Mouse (Mus musculus) gastrocnemius, postnatal 10 days (tissue): ENCODE data around the gene Pate3. TPM values are rescaled to one million over a fixed set of nuclear protein-coding genes. Genes with fewer than 3 reads are reported as not detected.
"Not testable (repeated sequence)": the region's sequence is repeated elsewhere in the genome, so short reads cannot be mapped to it uniquely, and the experiment has no call there.

Experiments used
- DNase-seq: peaks from one replicate; pipeline ENCODE4 v3.0.0; 2021; ENCODE audit warnings: mixed read lengths
- long read RNA-seq, 2 experiments: library from polyadenylated mRNA; stranded (forward); transcript quantifications; one replicate each; pipeline ENCODE4 v2.0.0; 2021
- total RNA-seq, 2 experiments: library from RNA; stranded (reverse); gene quantifications; 2 replicates each; pipeline ENCODE4 v1.2.3; 2021

The Pate3 gene
- total RNA-seq, result not detected
- long read RNA-seq, experiment 1, result 0 reads
- long read RNA-seq, experiment 2, result 0 reads

DNA sequence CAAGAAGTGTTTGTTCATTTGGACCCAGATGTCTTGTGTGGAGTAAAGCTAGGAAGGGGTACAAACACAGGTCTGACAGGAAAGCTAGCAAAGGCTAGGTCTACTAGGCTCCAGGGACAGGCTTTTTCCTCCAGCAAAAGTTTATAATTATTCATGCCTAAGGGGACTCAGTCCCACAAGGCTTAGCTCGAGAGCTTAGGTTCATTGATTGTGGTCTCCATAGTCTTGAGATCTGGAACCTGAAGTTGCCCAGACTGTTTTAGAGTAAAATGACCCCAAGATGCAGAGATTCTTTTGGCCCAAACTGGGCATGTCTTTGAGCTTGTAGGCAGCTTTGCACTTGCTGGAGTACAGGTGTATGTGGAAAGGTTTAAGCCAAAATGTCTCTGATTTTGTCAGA lies at the start of gene Pate3:
Pate3 (minus strand) TSS at position 101 of the 400 bp plus-strand sequence.
- no peak for DNase-seq

DNA sequence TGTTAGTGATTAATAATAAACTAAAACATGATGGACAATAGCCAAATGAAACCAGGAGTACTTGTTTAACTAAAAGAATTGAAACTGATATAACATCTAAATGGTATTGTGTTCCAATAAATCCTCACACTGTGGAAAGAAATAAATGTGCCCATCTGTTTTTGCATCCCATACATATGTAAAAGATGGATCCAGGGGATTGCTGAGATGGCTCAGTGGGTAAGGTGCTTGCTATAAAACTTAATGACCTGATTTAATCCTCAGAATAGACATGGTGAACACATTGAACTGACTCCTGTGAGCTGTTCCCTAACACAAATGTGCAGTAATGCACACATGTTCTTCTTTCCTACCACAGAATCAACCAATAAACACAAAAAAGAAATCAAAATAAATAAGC lies 43.9 kb upstream of the Pate3 start:
- DNase-seq, result no peak

GRCm38 (mm10) chr9:35687013-35687412 lies 39.0 kb upstream of the Pate3 start, which contains the start of gene Pate1:
TSS of gene Pate1 (minus strand) at chr9:35687390.
- no peak for DNase-seq

- no peak for DNase-seq
These were observed 25.6 kb upstream of the Pate3 start for GRCm38 (mm10) chr9:35673557-35673956.

DNA sequence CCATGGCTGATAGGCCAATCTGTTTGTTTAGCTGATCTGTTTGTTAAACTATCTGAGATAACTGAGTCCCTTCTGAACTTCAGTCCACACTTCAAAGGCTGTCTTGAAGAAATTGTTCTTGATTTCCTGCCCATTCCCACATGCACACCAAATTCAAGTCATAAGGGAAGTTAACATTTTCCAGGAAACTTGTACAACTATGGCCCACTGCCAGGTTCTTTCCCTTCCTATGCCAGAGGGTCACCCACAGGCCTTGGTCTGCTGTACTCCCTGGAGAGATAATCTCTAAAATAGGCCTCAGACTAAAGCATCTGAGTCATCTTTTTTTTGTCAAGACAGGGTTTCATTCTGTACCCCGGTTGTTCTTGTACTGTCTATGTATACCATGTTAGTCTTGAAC lies 15.0 kb downstream of the Pate3 start:
- no peak for DNase-seq

DNA sequence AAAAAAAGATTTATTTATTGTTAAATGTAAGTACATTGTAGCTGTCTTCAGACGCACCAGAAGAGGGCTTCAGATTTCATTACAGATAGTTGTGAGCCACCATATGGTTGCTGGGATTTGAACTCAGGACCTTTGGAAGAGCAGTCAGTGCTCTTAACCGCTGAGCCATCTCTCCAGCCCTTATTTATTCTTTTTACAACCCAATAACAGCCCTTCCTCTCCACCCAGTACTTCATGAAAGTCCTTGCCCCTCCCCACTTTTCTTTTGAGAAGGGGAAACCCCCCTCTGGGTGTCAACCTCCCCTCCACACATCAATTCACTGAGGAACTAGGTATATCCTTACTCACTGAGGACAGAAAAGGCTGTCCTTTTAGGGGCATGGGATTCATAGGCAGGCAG lies 31.2 kb downstream of the Pate3 start:
- not testable (repeated sequence) for DNase-seq

- DNase-seq, result no peak
These were observed 34.0 kb downstream of the Pate3 start for GRCm38 (mm10) chr9:35614005-35614404.

DNA sequence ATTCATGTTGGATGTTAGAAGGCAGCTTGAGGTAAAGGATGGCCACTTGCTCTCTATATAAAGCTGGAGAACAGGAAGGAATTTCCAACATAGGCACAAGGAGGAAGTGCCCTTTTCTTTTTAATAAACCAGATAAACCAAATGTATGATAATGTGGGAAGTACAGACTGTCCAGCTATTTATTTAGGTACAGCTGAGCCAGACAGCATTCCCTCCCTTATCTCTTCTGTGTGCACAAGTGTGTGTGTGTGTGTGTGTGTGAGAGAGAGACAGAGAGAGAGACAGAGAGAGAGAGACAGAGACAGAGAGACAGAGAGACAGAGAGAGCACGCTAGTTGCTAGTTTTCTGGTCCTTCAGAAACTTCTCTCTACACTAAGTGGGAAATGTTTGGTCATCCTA lies 36.2 kb downstream of the Pate3 start, which contains the start of gene Pate4:
Pate4 (minus strand) TSS at position 101 of the 400 bp plus-strand sequence.
- no peak for DNase-seq

DNA sequence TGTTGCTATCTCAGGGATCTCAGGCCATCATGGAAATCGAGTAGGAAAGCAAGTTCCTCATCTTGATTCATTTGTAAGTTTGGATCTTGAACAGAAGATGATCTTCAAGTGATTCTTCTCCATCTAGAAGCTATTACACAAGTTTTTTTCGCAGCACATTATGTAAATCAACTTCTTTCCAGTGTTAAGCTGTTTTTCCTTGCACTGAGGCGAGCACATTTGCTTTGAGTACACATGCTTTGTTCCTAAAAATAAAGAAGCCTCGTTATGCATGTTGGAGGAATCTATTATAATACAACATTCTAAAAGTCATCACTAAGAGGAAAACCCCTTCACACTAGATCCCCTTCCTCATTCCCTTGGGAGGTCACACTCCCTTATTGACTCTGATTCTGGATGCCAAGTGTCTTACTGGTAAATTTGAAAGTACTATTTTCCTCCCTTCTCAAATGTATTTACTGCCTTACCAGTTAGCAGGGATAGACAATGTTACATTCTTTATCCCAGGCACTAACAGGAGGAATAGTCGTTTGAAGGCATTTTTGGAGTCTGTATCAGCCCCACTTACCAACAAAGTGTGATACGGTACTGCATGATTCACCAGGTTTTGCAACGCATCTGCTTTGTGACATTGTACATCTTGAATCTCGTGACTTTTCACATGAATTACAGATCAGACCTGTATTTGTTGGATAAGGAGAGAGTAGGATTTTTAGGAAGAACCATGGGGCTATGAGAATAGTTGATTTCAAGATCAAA lies 40.2 kb downstream of the Pate3 start:
- DNase-seq, result no peak

Other genes with a start within 250 kb of the Pate3 start
- gene Cdon, start 227.1 kb downstream of the Pate3 start, total RNA-seq, result 10 to 100 TPM; 29.5 to 37.8 TPM
- gene Gm1113, start 129.9 kb downstream of the Pate3 start, total RNA-seq, result not detected
- gene Ddx25, start 89.7 kb downstream of the Pate3 start, total RNA-seq, result under 1 TPM; 0.05 to 0.09 TPM
- 10 to 100 TPM; 10.6 to 11.9 TPM for gene Pus3, start 89.6 kb downstream of the Pate3 start, total RNA-seq
- under 1 TPM; 0.23 to 0.52 TPM for gene Pate2, start 77.9 kb downstream of the Pate3 start, total RNA-seq
- 1 to 10 TPM; 1.4 to 2.3 TPM for gene Hyls1, start 77.8 kb downstream of the Pate3 start, total RNA-seq
- not detected for gene Pate4, start 36.3 kb downstream of the Pate3 start, total RNA-seq
- not detected for gene Pate1, start 39.2 kb upstream of the Pate3 start, total RNA-seq
- not detected for gene Gm17677, start 92.8 kb upstream of the Pate3 start, total RNA-seq
- gene Gm17727, start 129.9 kb upstream of the Pate3 start, total RNA-seq, result not detected
- gene Gm27235, start 141.9 kb upstream of the Pate3 start, total RNA-seq, result not detected
- gene D730048I06Rik, start 141.9 kb upstream of the Pate3 start, total RNA-seq, result not detected
- gene 9230110F15Rik, start 195.9 kb upstream of the Pate3 start, total RNA-seq, result not detected